Mouse (Mus musculus) naive thymus-derived CD4-positive, alpha-beta T cell, adult 2 months (primary cell): Measurements from ENCODE around the gene Rundc3a.
A peak's percentile ranks its signal among the peaks of the same experiment; 100 is the strongest.
"Not testable (repeated sequence)": the region's sequence is repeated elsewhere in the genome, so short reads cannot be mapped to it uniquely, and the experiment has no call there.

Source experiments
- DNase-seq: peaks from one replicate; pipeline ENCODE4 v3.0.0-alpha.2; 2011; ENCODE audit warnings: low read depth

Gene Rundc3a

DNA sequence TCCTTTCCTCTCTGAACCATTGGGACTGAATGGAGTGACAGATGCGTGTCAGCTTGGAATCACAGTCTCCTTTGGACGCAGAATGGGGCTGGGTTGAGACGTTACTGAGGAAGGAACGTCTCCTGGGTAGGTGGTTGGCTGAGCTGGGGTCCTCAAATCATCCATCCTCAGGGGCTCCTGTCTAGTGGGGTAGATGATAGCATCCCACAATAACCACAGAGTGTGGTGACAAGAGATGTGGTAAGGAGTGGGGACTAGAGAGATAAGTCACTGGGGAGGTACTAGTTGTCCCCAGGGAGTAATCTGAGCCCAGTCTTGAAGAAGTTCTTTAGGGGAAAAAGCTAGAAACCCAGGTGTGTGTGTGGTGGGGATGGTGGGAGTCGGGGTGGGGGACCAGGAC is 24.9 kb upstream of the Rundc3a start:
- DNase-seq, result no peak

DNA sequence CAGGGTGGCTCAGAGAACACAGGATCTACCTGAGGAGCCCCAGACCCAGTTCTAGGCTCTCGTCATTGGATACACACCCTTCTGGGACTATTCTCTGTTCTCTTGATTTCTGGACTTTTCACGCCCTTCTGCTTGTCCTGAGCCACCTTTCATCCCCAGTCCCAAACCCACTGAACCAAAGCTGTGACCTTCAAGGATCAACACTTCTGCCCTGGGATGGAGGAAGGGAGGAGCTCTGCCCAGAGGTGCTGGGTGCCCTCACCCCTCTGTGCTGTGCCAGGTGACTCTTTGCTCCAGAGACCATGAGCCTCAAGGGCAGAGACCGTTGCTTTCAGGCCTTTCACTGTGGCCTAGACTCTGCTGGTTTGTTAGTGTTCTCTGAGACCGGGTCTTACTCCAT is 23.9 kb upstream of the Rundc3a start:
- no peak for DNase-seq

DNA sequence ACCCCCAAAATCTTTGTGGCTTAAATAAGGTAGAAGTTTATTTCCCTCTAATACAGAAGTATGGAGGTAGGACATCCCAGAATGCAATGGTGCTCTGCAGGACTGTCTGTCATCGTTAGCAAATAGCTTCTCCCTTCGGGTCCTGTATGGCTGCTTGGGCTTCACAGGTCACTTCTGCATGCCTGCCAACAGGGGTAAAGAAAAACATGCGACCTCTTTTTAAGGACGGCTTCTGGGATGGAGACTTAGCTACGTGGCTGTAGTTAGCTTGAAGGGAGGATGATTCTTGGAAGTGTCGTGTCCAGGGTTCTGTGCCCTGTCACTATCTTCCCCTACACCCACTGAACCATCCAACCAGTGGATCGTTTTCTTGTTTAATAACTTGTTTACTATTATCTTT is 22.9 kb upstream of the Rundc3a start:
- no peak for DNase-seq

DNA sequence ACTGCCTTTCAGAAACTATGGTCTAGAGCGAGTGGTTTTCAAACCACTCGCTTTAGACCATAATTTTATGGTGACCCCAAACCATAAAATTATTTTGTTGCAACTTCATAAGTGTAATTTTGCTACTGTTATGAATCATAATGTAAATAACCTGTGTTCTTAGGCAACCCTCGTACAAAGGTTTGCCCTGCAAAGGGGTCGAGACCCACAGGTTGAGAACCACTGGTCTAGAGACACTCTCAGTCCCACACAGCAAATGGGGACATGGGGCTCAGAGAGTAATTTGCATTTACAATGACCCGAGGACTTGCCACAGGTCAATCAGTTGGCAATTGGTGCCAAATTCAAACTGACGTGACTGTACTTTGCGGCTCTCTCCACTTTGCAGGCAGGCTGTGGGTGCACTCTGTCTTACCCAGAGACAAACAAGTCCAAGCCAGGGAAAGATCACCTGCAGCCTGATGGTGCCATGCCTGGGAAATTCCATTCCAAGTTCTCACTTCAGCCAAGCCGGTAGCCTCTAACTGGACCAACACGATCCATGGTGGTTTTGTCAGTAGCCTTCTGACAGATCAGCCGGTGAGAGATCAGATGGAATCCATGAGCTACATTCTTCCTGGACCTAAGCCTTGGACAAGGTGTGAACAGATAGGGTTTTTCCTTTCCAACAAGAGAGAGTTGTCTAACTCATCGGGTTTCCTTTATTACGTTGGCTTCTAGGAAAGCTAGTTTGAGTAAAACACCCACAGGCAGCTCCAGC is 21.1 kb upstream of the Rundc3a start:
- no peak for DNase-seq

DNA sequence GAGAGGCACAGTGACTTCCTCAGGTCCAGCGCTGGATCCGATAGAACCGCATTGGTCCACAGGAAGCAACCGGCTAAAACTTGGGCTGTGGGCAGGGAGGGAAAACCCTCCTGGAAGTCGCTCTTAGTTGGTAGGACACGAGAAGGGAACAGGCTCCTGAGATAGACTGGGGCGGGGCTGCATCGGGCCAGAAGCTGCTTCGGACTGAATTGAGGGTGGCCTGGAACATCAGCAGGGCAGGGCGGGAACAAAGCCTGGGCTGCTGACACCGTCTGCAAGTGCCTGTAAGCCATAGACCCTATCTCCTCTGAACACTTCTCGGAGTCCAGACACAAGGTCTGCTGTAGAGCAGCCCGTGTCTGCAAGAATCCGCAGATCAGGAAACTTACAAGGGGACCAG is 20.3 kb upstream of the Rundc3a start:
- DNase-seq, result no peak

DNA sequence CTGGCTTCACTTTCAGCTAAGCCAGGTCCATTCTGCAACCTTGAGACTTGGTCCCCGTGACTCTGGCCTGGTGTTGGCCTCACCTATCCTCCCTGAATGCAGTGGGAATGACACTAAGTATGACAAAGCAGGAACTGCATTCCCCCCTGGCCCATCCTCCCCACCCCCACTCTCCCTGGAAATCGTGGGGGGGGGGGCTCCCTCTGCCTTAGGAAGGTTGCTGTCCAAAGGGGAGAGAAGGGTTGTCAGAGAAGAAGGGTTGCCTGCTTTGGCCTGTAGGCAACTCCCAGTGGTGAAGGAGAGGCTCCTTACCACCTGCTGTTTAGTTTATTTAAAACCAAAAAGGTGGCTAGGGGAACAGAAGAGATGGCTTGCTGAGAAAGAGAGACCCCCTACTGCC is 19.6 kb upstream of the Rundc3a start:
- DNase-seq, result no peak

DNA sequence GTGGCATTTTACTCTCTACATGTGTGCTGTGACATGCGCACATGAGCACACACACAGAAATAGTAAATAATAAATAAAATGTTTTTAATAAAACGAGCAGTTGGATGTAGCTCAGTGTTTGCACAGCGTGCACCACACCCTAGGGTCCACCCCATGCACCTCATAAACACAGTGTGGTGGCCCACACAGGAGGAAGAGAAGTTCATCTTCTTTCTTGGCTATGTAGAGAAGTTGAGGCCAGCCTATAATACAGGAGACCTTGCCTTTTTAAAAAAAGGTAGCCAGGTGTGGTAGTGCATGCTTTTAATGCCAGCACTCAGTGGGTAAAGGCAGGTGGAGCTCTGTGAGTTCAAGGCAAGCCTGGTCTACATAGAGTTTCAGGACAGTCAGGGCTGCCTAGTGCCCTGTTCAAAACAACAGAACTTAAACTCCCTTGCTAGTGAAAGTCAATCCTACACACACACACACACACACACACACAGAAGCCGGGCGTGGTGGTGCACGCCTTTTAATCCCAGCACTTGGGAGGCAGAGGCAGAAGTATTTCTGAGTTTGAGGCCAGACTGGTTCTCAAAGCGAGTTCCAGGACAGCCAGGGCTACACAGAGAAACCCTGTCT is 19.0 kb upstream of the Rundc3a start:
- DNase-seq, result no peak

DNA sequence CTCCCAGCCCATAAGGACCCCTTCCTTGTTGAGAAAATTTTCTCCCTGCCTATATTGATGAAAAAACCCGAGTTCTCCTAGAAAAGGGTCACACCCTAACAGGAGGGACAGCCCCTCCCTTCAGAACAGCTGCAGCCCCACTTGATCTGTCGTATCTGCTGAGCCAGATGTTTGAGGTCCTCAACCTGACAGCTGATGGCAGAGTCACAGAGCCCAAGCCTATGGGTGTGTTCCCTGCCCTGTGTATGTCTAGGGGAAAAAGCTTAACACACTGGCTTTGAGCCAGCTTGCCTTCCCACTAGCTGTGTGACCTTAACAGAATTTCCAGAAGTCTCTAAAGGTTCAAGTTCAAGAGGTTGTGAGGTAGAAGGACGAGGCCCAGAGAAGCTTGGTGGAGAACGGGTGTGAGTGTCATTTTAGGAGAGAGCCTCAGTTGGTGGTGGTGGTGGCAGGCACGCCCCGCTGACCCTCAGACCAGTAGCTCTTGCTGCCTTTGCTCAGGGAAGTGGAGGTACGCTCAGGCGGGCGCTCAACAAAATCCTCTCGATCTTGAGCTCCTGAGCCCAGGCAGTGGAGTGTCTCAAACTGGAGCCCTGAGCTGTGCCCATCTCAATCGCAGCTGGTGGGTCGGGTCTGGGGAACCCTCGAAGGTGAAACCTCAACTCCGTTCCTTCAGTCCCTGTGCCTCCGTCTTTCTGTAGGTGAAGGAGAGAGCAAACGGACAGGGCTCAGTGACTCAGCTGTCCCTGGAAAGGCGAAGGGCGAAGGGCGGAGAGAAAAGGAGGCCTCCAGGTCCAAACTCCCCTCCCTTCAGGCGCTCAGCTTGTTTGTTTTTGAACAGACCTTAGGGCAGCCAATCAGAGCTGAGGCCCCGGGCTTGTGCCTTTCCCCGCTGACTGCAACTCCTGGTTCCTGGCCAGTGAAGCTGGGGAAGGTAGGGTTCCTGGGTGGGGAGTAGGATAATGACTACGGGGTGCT is 17.7 kb upstream of the Rundc3a start:
- DNase-seq, result no peak

DNA sequence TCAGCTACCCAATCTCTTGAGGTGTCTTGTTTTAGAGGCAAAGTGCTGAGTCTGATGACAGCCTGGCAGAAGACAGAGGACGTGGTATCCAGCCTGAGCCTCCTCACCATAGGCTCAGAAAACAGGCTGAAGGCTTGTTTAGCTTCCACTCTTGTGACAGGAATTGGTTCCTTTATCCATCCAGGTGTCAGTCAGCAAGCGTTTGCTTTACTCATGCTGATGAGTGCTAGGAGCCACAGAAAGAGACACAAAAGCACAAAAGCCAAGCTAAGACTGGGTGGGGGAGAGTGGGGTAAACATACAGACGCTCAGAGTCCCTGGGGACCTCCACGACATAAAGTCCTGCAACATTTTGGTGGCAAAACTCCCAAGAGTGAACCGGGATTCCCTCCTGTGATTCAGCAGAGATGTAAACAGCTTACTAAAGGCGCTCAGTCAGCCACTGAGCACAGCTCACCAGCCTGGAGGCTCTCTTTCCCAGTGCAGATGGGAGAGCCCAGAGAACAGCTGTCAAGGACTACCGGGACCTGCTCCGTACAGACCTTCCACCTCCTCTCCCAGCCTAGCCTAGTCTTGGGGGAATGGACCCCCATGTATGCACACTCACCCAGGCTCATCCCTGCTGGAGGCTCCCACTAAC is 16.9 kb upstream of the Rundc3a start:
- DNase-seq, result no peak

DNA sequence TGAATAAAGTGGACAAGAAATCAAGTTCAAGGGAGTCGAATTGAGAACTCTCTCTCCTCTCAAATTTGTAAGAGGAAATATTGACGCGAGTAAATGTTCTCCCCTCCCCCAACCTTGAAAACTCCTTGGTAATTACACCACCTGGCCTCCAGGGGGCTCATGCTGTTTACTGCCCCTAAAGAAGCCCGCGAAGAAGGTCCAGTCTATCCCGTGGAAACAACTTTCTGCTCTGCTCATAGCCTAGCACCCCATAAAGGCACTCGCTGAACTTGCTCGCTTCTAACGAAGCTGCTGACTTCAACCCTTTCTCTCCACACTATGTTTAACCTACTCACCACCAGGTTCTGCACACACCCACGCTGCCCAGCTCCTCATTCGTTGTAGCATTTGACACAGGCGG is 16.0 kb upstream of the Rundc3a start:
- DNase-seq, result peak; percentile 37

DNA sequence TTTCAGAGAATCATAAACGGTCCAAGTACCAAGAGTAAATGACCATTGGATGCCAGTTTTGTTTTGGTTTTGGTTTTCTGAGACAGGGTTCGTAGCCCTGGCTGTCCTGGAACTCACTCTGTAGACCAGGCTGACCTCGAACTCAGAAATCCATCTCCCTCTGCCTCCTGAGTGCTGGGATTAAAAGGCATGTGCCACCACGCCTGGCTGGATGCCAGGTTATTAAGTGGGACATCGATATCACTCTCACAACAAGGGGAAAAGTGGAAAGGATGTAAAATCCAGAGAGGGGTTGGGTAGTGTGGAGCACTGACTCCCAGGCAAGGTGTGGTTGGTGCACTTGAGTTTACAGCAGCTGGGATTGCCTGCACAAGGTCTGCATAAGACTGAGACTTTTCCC is 13.1 kb upstream of the Rundc3a start:
- DNase-seq, result no peak

DNA sequence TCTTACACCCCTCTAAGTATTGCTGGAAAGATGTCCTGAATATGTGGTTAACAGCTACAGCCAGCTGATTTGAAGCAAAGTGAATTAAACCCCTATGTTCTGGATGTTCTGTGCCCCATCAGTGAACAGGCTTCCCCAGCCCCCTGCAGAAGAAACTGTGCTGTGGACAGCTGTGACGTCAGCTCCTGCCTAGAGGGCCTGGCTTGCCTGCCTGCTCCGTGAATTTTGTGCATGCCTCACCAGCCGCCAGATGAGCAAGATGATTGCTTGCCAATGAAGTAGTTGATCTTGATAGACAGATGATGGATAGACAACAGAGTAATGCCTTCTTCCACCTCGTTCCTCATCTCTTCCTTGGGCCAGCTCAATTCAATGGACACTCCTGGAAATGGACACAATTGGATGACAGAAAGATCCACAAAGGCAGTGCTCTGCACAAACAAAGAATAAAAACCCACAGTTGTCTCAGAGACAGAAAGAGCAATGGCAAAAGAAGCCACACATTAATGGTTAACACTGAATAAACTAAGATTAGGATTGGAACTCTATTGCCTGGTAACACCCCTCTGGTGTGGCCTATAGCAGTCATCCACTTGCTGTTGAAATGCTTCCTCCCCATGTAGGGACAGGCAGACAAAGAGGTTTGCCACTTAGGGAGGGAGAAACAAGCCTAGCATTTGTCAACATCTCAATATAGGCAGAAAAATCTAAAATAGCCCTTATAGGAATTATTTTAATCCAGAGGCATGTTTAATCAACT is 11.7 kb upstream of the Rundc3a start:
- DNase-seq, result no peak

DNA sequence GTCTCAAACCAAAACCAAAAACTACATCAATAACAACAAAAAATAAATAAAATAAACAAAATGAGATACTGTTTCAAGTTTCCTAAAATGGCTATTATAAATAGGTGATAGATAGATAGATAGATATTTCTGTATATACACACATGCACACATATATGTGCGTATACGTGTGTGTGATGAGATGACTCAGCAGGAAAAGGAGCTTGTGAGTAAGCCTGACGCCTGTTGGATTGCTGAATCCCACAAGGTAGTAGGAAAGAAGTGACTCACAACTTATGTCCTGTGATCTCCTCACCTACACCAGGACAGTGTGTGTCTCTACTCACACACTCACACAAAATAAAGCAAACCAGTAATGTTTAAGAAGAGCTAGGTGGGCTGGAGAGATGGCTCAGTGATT is 10.4 kb upstream of the Rundc3a start:
- no peak for DNase-seq

DNA sequence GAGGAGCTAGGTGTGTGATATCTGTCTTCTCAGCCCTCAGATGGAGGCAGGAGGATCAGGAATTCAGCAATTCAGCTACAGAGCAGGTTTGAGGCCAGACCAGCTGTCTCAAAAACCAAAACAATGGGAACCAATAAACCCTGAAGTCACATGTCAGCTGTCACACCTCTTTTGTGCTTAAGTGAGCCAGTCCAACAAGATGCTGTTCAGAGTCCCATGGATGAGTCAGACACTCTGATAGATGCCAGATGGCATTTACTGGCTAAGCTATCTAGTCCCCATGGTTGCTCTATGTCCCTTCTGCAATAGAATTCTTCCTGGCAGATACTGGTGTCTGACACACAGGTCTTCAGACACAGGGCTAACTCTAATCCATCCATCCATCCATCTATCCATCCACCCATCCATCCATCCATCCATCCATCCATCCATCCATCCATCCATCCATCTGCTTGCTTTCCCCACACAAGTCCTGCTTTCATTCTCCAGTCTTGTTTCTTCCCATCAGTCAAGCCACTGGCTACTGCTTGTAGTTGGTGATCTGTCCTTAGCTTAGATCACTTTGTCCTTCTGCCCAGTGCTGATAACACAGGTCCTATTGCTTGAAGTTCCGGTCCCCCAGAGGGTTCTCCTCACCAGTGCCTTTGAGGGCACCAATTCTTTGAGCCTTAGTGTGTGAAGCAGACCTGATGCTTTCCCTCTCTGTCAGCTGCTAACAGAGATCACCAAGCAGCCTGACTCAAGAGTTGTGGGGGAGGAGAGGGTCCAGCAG is 9.7 kb upstream of the Rundc3a start:
- DNase-seq, result no peak

DNA sequence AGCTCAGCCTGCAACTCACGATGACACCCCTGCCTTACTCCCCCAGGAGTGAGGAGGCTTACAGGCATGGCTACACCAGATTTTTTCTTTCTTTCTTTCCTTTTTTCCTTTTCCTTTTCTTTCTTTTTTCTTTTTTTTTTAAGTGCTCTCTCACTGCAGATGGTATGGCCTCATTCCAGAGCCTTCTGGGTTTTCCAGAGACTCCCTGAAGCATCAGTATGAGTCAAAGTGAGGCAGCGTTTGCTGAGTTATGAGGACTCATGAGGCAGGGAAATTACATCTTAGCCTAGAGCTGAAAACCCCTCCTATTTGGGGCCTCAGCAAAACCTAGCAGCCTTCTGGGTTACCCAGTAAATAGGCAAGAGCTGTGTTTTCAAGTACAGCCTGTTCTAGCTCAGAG is 8.8 kb upstream of the Rundc3a start:
- no peak for DNase-seq

DNA sequence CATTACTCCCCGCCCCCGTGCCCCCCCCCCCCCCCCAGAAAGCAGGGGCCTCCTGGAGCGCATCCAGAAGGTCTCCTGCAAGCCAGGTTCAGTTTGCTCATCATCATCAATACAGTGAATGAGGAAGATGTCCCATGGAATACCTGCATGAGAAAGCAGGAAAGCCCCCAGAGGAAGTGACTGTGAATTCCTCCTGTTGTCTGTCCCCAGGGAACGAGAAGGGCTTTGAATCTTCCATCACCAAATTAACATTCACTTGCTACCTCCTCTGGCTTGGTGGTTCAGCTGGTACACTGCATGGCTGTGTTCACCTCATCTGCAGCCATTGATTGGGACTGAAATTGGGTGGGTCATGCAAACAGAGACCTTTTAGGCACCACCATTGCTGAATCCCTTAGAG is 8.1 kb upstream of the Rundc3a start:
- no peak for DNase-seq

DNA sequence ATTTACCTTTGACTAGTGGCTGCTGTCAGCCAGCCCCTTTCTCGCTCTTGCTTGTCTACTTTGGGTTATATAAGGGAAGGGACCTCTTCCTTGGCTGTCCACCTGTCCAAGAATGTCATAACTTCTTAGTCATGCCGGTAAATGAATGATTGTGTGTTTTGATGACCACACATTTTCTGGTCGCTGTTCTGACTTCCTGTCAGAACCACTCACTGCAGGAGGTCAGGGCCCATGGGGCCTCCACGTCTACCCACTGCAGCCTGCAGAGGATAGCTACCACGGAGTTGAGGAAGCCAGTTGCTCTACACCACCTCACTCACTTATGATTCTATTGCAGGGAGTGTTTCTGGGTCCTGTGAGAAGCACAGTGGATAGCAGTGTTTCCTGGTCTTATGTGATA is 7.1 kb upstream of the Rundc3a start:
- no peak for DNase-seq

DNA sequence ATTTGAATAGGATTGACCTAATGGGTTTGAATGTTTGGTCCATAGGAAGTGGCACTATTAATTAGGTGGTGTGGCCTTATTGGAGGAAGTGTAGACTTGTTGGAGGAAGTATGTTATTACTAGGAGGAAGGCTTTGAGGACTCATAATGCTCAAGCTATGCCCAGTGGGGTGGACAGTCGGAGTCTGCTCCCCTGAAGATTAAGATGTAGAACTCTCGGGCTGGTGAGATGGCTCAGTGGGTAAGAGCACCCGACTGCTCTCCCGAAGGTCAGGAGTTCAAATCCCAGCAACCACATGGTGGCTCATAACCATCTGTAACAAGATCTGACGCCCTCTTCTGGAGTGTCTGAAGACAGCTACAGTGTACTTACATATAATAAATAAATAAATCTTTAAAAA is 3.8 kb upstream of the Rundc3a start:
- not testable (repeated sequence) for DNase-seq

DNA sequence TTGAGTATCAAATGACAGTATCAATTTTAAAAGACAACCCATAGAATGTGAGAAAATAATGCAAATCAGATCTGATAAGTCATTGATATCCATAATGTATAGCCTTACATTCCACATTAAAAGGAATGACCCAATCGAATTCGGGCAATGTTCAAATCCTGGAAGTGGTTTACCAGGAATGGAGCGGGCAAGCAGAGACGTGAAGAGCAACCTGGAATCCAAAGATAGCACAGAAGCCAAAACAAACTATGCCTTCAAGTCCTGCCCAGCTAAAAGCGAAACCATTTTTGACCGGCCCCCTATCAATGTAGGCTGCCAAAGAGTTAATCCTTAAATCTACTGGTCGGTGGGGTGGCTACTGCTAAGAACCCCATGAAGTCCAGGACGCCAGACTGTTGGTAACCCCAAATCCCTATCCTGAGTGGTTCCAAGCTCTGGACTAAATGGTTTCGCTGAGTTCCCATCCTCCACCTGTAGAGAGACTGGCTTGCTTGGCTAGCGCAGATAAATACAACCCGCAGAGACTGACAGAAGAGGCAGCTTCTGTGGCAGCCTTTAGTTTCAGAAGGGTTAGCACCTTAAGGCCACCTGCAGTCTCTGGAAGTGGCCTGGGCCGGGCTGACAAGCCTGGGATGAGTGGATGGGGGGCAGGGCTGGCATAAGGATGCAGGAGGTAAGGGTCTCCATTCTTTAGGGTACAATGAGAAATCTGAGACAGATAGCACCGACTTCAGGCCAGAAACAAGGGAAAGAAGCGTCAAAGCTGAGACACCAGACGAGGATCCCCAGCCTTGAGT is 564 bp upstream of the Rundc3a start:
- DNase-seq, result peak; percentile 19
